Mouse (Mus musculus) liver, adult 2 months (tissue): ENCODE measurements around the gene Chst8. TPM values are rescaled to one million over a fixed set of nuclear protein-coding genes. Genes with fewer than 3 reads are reported as not detected.

Source experiments
- DNase-seq: peaks from one replicate; pipeline ENCODE4 v3.0.0-alpha.2; 2011; ENCODE audit warnings: low read depth, low spot score; ENCODE audit errors: extremely low read depth
- H3K27ac ChIP-seq: fragments of 200-500 bp; replicated peaks from 2 replicates; pipeline ENCODE4 v1.5.1; 2012; ENCODE audit warnings: low read depth, mild to moderate bottlenecking, control low read depth, inconsistent platforms, low read length; ENCODE audit not compliant: insufficient read depth
- H3K27me3 ChIP-seq: fragments of 200-500 bp; 2 replicates; pipeline ENCODE4 v1.6.1; 2012; ENCODE audit warnings: mild to moderate bottlenecking, moderate library complexity, low read length, inconsistent platforms; ENCODE audit not compliant: control insufficient read depth, insufficient read depth
- H3K36me3 ChIP-seq: fragments of 200-500 bp; 2 replicates; pipeline ENCODE4 v1.6.1; 2012; ENCODE audit warnings: low read length, inconsistent platforms; ENCODE audit not compliant: control insufficient read depth, insufficient read depth
- H3K4me1 ChIP-seq: fragments of 200-500 bp; 2 replicates; pipeline ENCODE4 v1.6.1; 2011; ENCODE audit warnings: low read length; ENCODE audit not compliant: control insufficient read depth, insufficient read depth
- H3K4me3 ChIP-seq: fragments of 200-500 bp; 2 replicates; pipeline ENCODE4 v1.5.1; 2011; ENCODE audit warnings: low read depth, mild to moderate bottlenecking, control low read depth, low read length, moderate library complexity; ENCODE audit not compliant: insufficient read depth
- H3K79me2 ChIP-seq: fragments of 200-500 bp; 2 replicates; pipeline ENCODE4 v1.6.1; 2012; ENCODE audit warnings: inconsistent platforms, mild to moderate bottlenecking, low read length, moderate library complexity; ENCODE audit not compliant: control insufficient read depth, insufficient read depth
- H3K9ac ChIP-seq: fragments of 200-500 bp; 2 replicates; pipeline ENCODE4 v1.6.1; 2012; ENCODE audit warnings: low read depth, mild to moderate bottlenecking, control low read depth, inconsistent platforms, low read length
- CTCF ChIP-seq: fragments of 200-500 bp; IDR thresholded peaks from 2 replicates; pipeline ENCODE4 v1.5.1; 2011; ENCODE audit warnings: low read depth, low read length, control low read depth
- POLR2A ChIP-seq: fragments of 200-500 bp; IDR thresholded peaks from 2 replicates; pipeline ENCODE4 v1.6.1; 2011; ENCODE audit warnings: low read length, control low read depth; ENCODE audit not compliant: insufficient read depth; ENCODE audit errors: extremely low read depth
- WGBS: fragments of 180-500 bp; shearing (Covaris S2); methylation state at CpG from one replicate; pipeline ENCODE4 v1.1.7; 2018; 5-methylcytosine and 5-hydroxymethylcytosine counted together
- polyA plus RNA-seq: library from polyadenylated mRNA; depleted of rRNA; stranded (reverse); fragments of >200 nt; gene quantifications from 2 replicates; pipeline ENCODE4 v1.2.3, GENCODE M21; 2012
- total RNA-seq: library from RNA; depleted of rRNA; stranded (reverse); fragments of >200 nt; gene quantifications from 2 replicates; pipeline ENCODE4 v1.2.3, GENCODE M21; 2014

Gene Chst8
- total and polyA plus RNA-seq, 2 experiments = 0.28 to 0.35 TPM

DNA sequence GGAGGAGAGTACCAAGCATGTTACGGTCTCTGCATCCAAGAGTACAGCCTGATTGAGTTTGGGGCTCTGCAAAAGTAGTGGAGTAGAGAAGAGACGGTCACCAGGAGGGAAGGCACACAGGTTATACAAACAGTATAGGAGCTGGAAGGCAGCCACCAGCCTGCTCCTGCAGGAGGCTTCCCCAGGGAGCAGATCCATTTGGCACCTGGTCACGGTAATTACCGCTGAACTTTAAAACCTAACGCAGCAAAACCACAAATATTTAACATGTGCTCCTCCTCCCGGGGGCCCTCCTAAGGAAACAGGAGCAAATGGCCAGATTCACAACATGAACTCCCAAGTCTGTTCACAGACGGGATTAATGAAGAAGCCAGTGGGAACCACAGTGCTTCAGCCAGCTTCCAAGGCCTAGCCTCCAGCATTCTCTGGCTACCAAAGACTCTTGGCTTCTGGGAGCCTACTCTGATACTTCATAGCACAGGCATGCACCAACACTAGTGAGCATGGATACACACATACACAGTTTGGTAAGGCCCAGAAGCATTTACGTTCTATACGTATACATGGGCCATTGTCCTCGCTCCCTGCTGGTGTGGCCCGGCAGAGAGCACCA, 97.6 kb downstream of the Chst8 start:
- H3K27ac ChIP-seq = no peak overlapping the region
- no peak for TF ChIP-seq POLR2A
- no peaks in the 10 kb centered on the region for H3K36me3 ChIP-seq
- no peak overlapping the region for H3K4me3 ChIP-seq
- WGBS = 45% methylated on average over 11 of the region's 11 CpGs
- H3K79me2 ChIP-seq = no peaks in the 10 kb centered on the region
- H3K27me3 ChIP-seq = no peaks in the 10 kb centered on the region
- H3K4me1 ChIP-seq = no peaks in the 10 kb centered on the region
- DNase-seq = no peak
- no peak overlapping the region for H3K9ac ChIP-seq

- Histone ChIP-seq H3K79me2 (no peaks in the 10 kb centered on the region), H3K4me3 (no peak overlapping the region), H3K36me3 (no peaks in the 10 kb centered on the region), H3K27me3 (no peaks in the 10 kb centered on the region), H3K27ac (no peak overlapping the region), H3K9ac (no peak overlapping the region), H3K4me1 (no peaks in the 10 kb centered on the region)
- no peak for DNase-seq
- no peak for TF ChIP-seq POLR2A
- WGBS = 87% methylated on average over 4 of the region's 4 CpGs
Observed at GRCm38 (mm10) chr7:34709111-34709510, 103.4 kb downstream of the Chst8 start.

DNA sequence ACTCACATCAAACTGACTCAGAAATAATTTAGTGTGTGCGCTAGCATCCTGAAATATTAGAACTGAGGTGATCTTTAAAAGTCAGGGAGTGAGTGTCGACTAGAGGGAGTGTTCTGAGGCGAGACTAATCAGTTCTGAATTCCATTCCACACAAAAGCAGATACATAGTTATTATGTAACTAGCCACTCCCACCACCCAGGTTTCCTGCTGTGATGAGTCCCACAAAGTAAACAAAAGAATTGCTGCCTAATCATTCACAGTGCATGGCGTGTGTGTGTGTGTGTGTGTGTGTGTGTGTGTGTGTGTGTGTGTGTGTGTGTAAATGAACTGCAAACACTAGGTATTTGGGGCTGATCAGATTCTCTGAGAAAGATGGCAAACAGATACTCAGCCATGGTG, 108.1 kb downstream of the Chst8 start:
- Histone ChIP-seq H3K9ac (no peak overlapping the region), H3K36me3 (no peaks in the 10 kb centered on the region), H3K27ac (no peak overlapping the region), H3K4me3 (no peak overlapping the region), H3K27me3 (no peaks in the 10 kb centered on the region), H3K79me2 (no peaks in the 10 kb centered on the region), H3K4me1 (no peaks in the 10 kb centered on the region)
- no peak for TF ChIP-seq POLR2A
- TF ChIP-seq CTCF = no peak
- whole genome bisulfite sequencing = 27% methylated on average over 4 of the region's 4 CpGs
- peak; percentile 15 for DNase-seq

DNA sequence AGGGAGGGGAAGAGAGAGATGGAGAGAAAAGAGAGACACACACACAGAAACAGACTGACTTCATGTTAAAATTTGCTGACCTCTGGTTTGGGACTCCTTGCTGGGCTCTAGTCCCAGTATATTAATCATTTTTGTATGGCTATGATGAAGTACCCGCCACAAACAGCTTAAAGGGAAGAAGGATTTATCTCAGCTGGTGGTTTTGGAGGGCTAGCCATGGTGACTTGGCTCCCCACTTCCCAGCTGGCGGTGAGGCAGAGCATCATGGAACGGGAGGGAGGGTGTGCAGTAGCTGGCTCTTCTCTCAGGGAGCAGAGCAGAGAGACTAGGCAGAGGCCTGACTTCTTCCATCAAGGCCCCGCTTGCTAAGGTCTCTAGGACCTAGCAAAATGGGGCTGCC, 109.1 kb downstream of the Chst8 start:
- H3K27ac ChIP-seq = no peak overlapping the region
- TF ChIP-seq POLR2A (no peak), CTCF (no peak)
- DNase-seq = no peak
- H3K36me3 ChIP-seq = no peaks in the 10 kb centered on the region
- 64% methylated on average over 4 of the region's 4 CpGs for WGBS
- H3K27me3 ChIP-seq = no peaks in the 10 kb centered on the region
- H3K79me2 ChIP-seq = no peaks in the 10 kb centered on the region
- no peak overlapping the region for H3K9ac ChIP-seq
- H3K4me3 ChIP-seq = no peak overlapping the region
- H3K4me1 ChIP-seq = no peaks in the 10 kb centered on the region

DNA sequence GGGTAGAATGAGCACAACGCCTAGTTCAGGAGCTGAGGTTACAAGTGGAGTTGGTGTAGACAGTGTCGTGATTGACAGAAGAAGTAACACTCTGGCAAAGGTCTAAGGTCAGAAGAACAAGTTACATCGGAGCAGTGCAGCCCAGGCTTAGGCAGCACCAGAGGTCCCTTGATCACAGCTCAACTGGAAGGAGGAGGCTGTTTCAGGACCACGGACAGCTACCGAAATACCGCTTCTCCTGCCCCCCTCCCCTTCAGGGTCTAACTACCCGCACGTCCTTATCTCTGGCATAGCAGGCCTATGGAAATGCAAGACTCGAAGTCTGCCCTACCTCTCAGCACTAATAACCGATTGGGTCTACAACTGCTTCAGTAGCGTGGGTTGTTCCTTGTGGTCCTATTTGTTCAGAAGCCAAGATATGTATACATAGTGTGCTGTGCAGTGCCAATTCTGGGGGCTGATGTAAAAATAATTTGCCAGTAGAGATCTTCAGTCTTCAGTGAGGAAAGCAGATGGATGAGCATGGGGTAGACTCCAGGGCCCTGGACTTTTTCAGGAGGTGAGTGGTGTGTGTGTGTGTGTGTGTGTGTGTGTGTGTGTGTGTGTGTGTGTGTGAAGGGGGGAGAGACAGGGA, 109.7 kb downstream of the Chst8 start:
- no peak for TF ChIP-seq CTCF
- TF ChIP-seq POLR2A = no peak
- WGBS = 14% methylated on average over 11 of the region's 11 CpGs
- H3K4me1 ChIP-seq = no peaks in the 10 kb centered on the region
- H3K27me3 ChIP-seq = no peaks in the 10 kb centered on the region
- no peak for DNase-seq
- no peak overlapping the region for H3K27ac ChIP-seq
- H3K79me2 ChIP-seq = no peaks in the 10 kb centered on the region
- no peak overlapping the region for H3K4me3 ChIP-seq
- no peaks in the 10 kb centered on the region for H3K36me3 ChIP-seq
- no peak overlapping the region for H3K9ac ChIP-seq

- Histone ChIP-seq H3K79me2 (no peaks in the 10 kb centered on the region), H3K9ac (no peak overlapping the region), H3K36me3 (no peaks in the 10 kb centered on the region), H3K4me1 (no peaks in the 10 kb centered on the region), H3K27ac (no peak overlapping the region), H3K27me3 (no peaks in the 10 kb centered on the region), H3K4me3 (no peak overlapping the region)
- TF ChIP-seq CTCF (no peak), POLR2A (no peak)
- DNase-seq = no peak
- 76% methylated on average over 3 of the region's 3 CpGs for WGBS
Observed at GRCm38 (mm10) chr7:34699888-34700287, 112.6 kb downstream of the Chst8 start.
